Mouse (Mus musculus): Measurements from ENCODE around the gene Colgalt1.

GRCm38 (mm10) chr8:71626753-71627152 lies 16.0 kb downstream of the Colgalt1 start:
- TF ChIP-seq POLR2A (IDR thresholded peaks at IDR 0.05; ENCODE audit: low read depth, low read length): no peak
- TF ChIP-seq CTCF (IDR thresholded peaks at IDR 0.05; ENCODE audit: extremely low read depth, insufficient read length, insufficient replicate concordance, low read depth, low read length): no peak

Measured in small intestine, adult 2 months (tissue).